Mouse (Mus musculus) embryonic fibroblast, embryonic 13.5 days (primary cell): ENCODE measurements around the gene Elovl6.

Experiments used
- CTCF ChIP-seq: IDR thresholded peaks from 2 replicates; pipeline ENCODE4 v1.5.1; 2011; ENCODE audit warnings: mild to moderate bottlenecking, control low read depth, low read length, moderate library complexity, borderline replicate concordance; ENCODE audit not compliant: insufficient read depth
- POLR2A ChIP-seq: IDR thresholded peaks from 2 replicates; pipeline ENCODE4 v1.6.1; 2011; ENCODE audit warnings: low read depth, mild to moderate bottlenecking, control low read depth, low read length, moderate library complexity

GRCm38 (mm10) chr3:129503781-129504180, 28.4 kb upstream of the Elovl6 start:
- no peak for TF ChIP-seq POLR2A
- TF ChIP-seq CTCF: no peak
